Mouse (Mus musculus) left cerebral cortex, adult 18-20 months (tissue): Measurements from ENCODE around the gene Apom. TPM values are rescaled to one million over a fixed set of nuclear protein-coding genes. Genes with fewer than 3 reads are reported as not detected.
"Not testable (repeated sequence)": the region's sequence is repeated elsewhere in the genome, so short reads cannot be mapped to it uniquely, and the experiment has no call there.

Experiments
- DNase-seq, 2 experiments: peaks; one replicate each; pipeline ENCODE4 v3.0.0; 2021 to 2022; ENCODE audit warnings: low spot score in 2 of 2, mixed read lengths in 1 of 2
- total RNA-seq, 2 experiments: library from RNA; stranded (reverse); gene quantifications; 2 replicates each; pipeline ENCODE4 v1.2.3; 2021

The Apom gene
- total RNA-seq, 2 experiments from 2014 or later, result not detected

- no peak for DNase-seq
Measured at GRCm38 (mm10) chr17:35131038-35131437, 812 bp downstream of the Apom start.

DNA sequence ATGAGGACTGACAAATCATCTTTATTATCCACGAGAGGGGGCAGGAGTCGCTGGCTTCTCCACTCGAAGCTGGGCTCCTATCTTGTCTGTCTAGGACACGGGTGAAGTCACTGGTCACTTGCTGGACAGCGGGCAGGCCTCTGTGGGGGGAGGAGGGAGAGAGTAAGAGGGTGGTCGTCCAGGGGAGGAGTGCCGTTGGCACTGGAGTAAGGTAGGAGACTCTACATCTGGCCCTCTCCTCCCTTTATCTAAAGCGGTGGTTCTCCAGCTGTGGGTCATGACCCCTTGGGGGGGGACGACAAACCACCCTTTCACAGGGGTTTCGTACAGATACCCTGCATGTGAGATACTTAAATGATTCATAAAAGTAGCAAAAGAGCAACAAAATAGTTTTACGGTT is 2.9 kb downstream of the Apom start:
- no peak for DNase-seq

DNA sequence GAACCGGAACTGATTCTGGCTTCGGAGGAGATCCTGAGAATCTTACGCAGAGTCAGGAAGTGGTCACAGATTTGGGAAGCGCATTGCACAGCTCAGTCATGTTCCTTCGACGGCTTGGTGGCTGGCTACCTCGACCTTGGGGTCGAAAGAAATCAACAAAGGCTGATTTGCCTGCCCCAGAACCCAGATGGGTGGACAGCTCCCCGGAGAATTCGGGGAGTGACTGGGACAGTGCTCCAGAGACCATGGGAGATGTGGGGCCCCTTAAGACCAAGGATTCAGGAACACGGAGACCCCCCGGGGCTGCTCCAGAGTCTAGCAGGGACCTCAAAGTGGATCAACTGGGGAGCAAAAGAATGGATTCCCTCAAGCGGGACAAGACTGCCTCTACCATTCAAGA is 4.8 kb downstream of the Apom start:
- DNase-seq, result no peak

- DNase-seq, result peak; percentile 59 to 75
Measured at GRCm38 (mm10) chr17:35126206-35126611, 5.6 kb downstream of the Apom start, which contains the start of gene D17H6S53E. Gene D17H6S53E, plus strand, starts transcription at chr17:35126373.

- no peak for DNase-seq
Measured at GRCm38 (mm10) chr17:35125578-35125977, 6.3 kb downstream of the Apom start.

DNA sequence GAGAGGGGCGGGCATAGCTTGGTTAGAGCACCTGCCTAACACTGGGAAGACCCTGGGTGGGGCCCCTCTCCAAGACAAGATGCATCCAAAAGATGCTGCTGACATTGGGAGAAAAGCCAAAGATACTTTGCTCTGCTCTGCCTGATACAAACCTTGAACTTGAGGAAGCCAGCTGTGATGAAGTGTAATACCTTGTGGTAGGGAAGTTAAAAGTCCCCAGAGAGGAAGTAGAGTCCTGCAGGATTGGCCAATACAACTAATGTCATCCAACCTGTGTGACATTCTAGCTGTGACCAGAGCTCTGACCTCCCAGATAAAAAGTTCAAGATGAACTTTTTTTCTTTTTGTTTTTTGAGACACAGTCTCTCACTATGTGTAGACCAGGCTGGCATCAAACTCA is 6.8 kb downstream of the Apom start:
- no peak for DNase-seq

GRCm38 (mm10) chr17:35124261-35124896 is 7.5 kb downstream of the Apom start:
- not testable (repeated sequence) for DNase-seq

DNA sequence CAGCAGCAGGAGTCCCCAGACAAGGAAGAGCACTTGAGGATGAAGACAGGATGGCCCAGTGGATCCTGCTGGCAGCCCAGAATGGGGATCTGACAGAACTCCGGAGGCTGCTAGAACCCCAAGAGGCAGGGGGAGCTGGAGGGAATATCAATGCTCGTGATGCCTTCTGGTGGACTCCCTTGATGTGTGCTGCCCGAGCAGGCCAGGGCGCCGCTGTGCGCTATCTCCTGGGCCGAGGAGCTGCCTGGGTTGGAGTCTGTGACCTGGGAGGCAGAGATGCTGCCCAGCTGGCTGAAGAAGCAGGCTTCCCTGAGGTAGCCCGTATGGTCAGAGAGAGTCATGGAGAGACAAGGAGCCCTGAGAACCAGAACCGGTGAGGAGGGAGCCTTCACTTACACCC is 8.6 kb downstream of the Apom start:
- not testable (repeated sequence) for DNase-seq

GRCm38 (mm10) chr17:35121871-35122303 is 10.0 kb downstream of the Apom start, which contains the start of gene Csnk2b:
Gene Csnk2b, minus strand, starts transcription at chr17:35122053.
- peak; percentile 52 to 68 for DNase-seq

GRCm38 (mm10) chr17:35121143-35121799 is 10.6 kb downstream of the Apom start, which contains the start of gene Gpank1:
Gene Gpank1, plus strand, starts transcription at chr17:35121455.
- DNase-seq, result peak; percentile 93 to 98

DNA sequence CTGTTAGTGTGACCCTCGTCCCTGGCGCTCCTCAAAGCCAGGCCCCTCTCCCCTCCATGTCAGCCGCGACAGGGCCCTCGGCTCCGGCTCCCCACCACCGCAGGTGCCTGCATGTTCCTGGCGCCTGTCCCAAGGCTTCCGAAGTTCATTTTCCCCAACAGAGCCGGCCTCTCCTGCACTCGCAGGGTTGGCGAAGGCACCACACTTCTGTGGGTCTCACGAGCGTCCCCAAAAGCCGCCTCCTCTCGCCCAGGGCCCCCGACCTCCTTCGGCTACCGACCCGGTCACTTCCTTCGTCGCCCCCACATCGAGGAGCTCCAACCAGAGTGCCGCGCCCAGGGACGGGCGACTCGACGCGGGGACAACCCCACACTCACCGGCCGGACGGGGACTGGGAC is 11.1 kb downstream of the Apom start:
- no peak for DNase-seq

GRCm38 (mm10) chr17:35115046-35116019 is 16.5 kb downstream of the Apom start, which contains the start of gene Ly6g5b:
Gene Ly6g5b, minus strand, starts transcription at chr17:35115428.
- no peak for DNase-seq

DNA sequence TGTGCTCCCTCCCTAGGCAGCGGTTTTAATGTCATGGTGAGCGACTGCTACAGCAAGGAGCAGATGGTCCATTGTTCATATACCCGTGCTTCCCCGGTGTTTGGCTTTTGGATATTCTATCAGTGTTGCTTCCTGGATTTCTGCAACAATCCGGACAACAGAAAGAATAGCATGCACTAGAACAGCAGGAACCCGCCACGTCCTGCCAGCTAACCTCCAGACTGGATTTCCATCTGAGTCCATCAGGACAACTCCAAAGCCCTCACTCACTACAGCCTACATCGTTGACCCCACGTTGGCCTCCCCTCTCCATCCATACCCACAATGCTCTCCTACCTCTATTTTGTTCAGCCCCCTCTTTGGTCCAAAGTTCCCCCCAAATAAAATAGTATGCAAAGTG is 20.1 kb downstream of the Apom start:
- DNase-seq, result no peak

DNA sequence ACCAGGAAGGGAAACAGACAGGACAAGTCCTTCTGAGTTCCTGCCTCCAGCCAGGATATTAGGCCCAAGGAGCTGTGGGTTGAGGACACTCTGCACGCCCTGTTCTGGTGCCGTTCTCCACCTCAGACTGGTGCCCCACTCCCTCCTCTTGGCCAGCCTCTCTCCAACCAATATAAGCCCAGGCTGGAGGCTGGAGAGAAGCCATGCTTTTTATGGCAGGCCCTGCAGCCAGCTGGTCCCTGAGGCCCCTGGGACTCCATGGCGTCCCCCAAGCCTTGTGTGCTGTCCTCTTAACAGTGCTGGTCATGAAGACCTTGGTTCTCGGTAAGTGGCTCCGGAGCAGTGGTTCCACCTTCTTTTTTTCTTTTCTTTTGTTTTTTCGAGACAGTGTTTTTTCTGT is 23.8 kb downstream of the Apom start, which contains the start of gene Ly6g5c:
Gene Ly6g5c (plus strand): TSS at position 183 of the 400 bp plus-strand sequence.
- no peak for DNase-seq

DNA sequence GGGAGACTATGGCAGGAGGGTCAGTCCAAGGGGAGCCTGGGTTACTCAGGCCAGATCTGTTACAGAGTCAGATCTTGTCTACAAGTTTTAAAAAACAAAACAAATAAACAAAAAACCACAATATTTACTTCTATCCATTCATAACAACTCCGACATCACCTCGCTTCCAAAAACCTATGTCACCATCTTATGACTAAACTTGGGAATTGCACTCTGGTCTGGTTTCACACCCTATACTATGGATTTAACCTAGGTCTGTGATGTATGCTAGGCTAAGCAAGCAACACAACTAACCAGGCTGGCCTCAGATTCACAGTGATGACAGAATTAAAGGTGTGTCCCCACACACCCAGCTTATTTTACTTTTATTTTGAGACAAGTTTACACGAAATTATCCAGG is 25.3 kb downstream of the Apom start:
- DNase-seq, result no peak

GRCm38 (mm10) chr17:35105740-35106389 is 26.0 kb downstream of the Apom start:
- DNase-seq, result peak in 1 of 2 experiments; percentile 41

- no peak for DNase-seq
Measured at GRCm38 (mm10) chr17:35104754-35105153, 27.1 kb downstream of the Apom start.

DNA sequence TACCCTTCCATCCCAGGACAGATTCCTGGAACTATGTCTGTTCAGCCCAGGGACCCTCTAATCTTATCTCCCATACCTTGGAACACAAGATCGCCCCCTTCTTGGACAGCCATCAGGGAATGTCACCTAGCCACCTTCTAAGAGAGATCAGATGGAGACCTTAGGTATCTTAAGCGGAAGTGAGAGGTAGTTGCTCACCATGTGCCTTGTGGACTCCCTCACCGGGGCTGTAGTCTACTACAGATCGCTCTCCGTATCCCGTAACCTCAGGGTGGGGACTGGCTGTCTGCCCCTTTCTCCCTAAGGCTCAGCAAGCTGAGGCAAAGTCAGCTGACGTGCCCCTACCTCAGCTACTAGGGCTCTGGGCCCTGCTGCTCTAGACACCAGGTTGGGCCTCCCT is 27.8 kb downstream of the Apom start:
- no peak for DNase-seq

GRCm38 (mm10) chr17:35103221-35103690 is 28.6 kb downstream of the Apom start:
- no peak for DNase-seq

DNA sequence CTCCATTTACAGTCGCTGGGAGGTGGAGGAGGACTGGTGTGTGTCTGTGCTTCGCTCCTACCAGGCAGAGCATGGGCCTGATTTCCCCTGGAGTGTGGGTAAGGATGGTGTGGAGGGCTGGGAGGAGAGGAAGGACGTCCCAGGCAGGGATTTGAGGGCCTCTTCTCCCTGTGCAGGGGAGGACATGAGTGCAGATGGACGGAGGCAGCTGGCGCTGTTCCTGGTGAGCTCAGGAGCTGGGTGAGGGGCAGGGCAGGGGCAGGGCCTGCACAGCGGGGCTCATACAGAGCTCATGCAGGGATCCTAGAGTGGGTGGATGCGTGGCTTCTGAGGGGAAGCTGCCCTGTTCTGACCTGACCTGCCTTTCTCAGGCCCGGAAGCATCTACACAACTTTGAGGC is 29.6 kb downstream of the Apom start:
- DNase-seq, result no peak

DNA sequence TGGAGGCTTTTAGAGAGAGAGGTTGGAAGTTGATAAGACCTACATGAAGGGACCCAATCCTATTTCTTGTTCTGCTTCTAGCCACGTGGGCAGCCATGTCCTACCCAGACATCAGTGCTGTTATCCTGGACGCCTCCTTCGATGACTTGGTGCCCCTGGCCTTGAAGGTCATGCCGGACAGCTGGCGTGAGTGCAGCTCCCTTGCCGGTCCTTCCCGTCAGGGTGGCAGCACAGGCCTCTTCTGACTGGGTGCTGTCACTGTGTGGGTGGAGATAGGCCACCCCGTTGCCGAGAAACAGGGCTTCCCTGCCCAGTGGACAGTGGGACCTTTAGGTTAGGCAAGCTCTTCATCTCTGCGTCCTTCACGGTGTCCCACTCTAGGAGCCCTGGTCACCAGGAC is 30.7 kb downstream of the Apom start:
- no peak for DNase-seq
